Mouse (Mus musculus) liver, embryonic 14.5 days (tissue): ENCODE data around the gene Dnah8. TPM values are rescaled to one million over a fixed set of nuclear protein-coding genes. Genes with fewer than 3 reads are reported as not detected.
A peak's percentile ranks its signal among the peaks of the same experiment; 100 is the strongest.
"Not testable (repeated sequence)": the region's sequence is repeated elsewhere in the genome, so short reads cannot be mapped to it uniquely, and the experiment has no call there.

ENCODE experiments used
- ATAC-seq: fragments of 200-750 bp; cut with Nextera tagmentation; 2 replicates; pipeline ENCODE4 v1.8.0; 2017; ENCODE audit warnings: moderate number of reproducible peaks, mild to moderate bottlenecking, moderate library complexity; ENCODE audit not compliant: insufficient read depth
- DNase-seq, 3 experiments: peaks; one replicate each; pipeline ENCODE4 v3.0.0-alpha.2; 2012 to 2013; ENCODE audit warnings: low read depth in 3 of 3, low spot score in 3 of 3
- H3K27ac ChIP-seq: fragments of 300-500 bp; sonication (generic); 2 replicates; pipeline ENCODE4 v1.5.1; 2014; ENCODE audit warnings: moderate library complexity, mild to moderate bottlenecking, control low read depth, inconsistent platforms
- H3K27me3 ChIP-seq: fragments of 300-500 bp; sonication (generic); 2 replicates; pipeline ENCODE4 v1.6.1; 2014; ENCODE audit warnings: mild to moderate bottlenecking, low read length, moderate library complexity; ENCODE audit not compliant: control insufficient read depth, insufficient read depth
- H3K36me3 ChIP-seq: fragments of 300-500 bp; sonication (generic); replicated peaks from 2 replicates; pipeline ENCODE4 v1.6.1; 2014; ENCODE audit warnings: low read depth; ENCODE audit not compliant: control insufficient read depth, insufficient read depth
- H3K4me1 ChIP-seq, 2 experiments: fragments of 200-500 bp in 1 of 2; fragments of 300-500 bp in 1 of 2; sonication (generic) in 1 of 2; replicated peaks; 2 replicates each; pipeline ENCODE4 v1.6.1; 2012 to 2014; ENCODE audit warnings: antibody characterized with exemption in 1 of 2, inconsistent platforms in 1 of 2, low read length in 1 of 2; ENCODE audit not compliant: control insufficient read depth in 2 of 2, insufficient read depth in 2 of 2
- H3K4me2 ChIP-seq: fragments of 300-500 bp; sonication (generic); 2 replicates; pipeline ENCODE4 v1.6.1; 2014; ENCODE audit warnings: low read depth, mild to moderate bottlenecking, control low read depth, moderate library complexity
- H3K4me3 ChIP-seq, 2 experiments: fragments of 200-500 bp in 1 of 2; fragments of 300-500 bp in 1 of 2; sonication (generic) in 1 of 2; 2 replicates each; pipeline ENCODE4 v1.5.1; 2012 to 2014; ENCODE audit warnings: low read depth in 2 of 2, low read length in 2 of 2, mild to moderate bottlenecking in 2 of 2, control low read depth in 1 of 2, inconsistent platforms in 1 of 2, moderate library complexity in 1 of 2; ENCODE audit not compliant: insufficient read depth in 1 of 2
- H3K9ac ChIP-seq: fragments of 300-500 bp; sonication (generic); replicated peaks from 2 replicates; pipeline ENCODE4 v1.6.1; 2014; ENCODE audit warnings: mild to moderate bottlenecking, control low read depth, moderate library complexity
- H3K9me3 ChIP-seq: fragments of 300-500 bp; sonication (generic); 2 replicates; pipeline ENCODE4 v1.6.1; 2016; ENCODE audit warnings: low read length, mixed read lengths; ENCODE audit not compliant: control insufficient read depth
- CTCF ChIP-seq: IDR thresholded peaks from 2 replicates; pipeline ENCODE4 v1.5.1; 2016; ENCODE audit warnings: antibody characterized with exemption, low read depth, control low read depth
- EP300 ChIP-seq: IDR thresholded peaks from 2 replicates; pipeline ENCODE4 v1.6.1; 2016; ENCODE audit warnings: antibody characterized with exemption, low read depth
- WGBS: fragments of 180-500 bp; shearing (Covaris S2); extraction: QIAGEN DNeasy Blood & Tissue Kit; methylation state at CpG from one replicate; pipeline ENCODE4 v1.1.7; 2014; ENCODE audit not compliant: insufficient replicate concordance; 5-methylcytosine and 5-hydroxymethylcytosine counted together
- polyA plus RNA-seq, 2 experiments: library from polyadenylated mRNA; depleted of rRNA in 1 of 2; stranded (reverse) in 1 of 2; unstranded in 1 of 2; fragments of >200 nt; fragmentation: Nextera tagmentation in 1 of 2; extraction: Ambion mirVana in 1 of 2; gene quantifications; 2 replicates each; pipeline versions ENCODE4 v1.2.1 to v1.2.3; 2012 to 2014

Gene Dnah8
- polyA plus RNA-seq, 2 experiments = 0.83 to 1.8 TPM

GRCm38 (mm10) chr17:30620548-30620947 is 3.6 kb upstream of the Dnah8 start:
- Histone ChIP-seq H3K4me1 (peaks cover 13 to 16% of the 10 kb centered on the region in 2 experiments), H3K27ac (no peak overlapping the region), H3K36me3 (no peaks in the 10 kb centered on the region), H3K27me3 (no peaks in the 10 kb centered on the region), H3K9me3 (no peaks in the 10 kb centered on the region), H3K9ac (no peak overlapping the region), H3K4me3 (no peak overlapping the region), H3K4me2 (no peak overlapping the region)
- no peak for TF ChIP-seq CTCF
- no peak for TF ChIP-seq EP300
- ATAC-seq (no peak), DNase-seq (no peak)
- WGBS = 44% methylated on average over 2 of the region's 2 CpGs

- no peaks in the 10 kb centered on the region for H3K27me3 ChIP-seq
- H3K4me2 ChIP-seq = no peak overlapping the region
- no peak overlapping the region for H3K27ac ChIP-seq
- 61% methylated on average over 4 of the region's 4 CpGs for WGBS
- ATAC-seq = no peak
- no peaks in the 10 kb centered on the region for H3K9me3 ChIP-seq
- no peaks in the 10 kb centered on the region for H3K36me3 ChIP-seq
- no peak for DNase-seq
- no peak overlapping the region for H3K4me3 ChIP-seq
- no peak overlapping the region for H3K9ac ChIP-seq
- H3K4me1 ChIP-seq = peaks cover 5 to 7% of the 10 kb centered on the region in 2 experiments
- TF ChIP-seq CTCF (no peak), EP300 (no peak)
Observed at GRCm38 (mm10) chr17:30621450-30621849, 2.7 kb upstream of the Dnah8 start.

GRCm38 (mm10) chr17:30623200-30623599 is 954 bp upstream of the Dnah8 start:
- ATAC-seq (no peak), DNase-seq (no peak)
- TF ChIP-seq CTCF (no peak), EP300 (no peak)
- Histone ChIP-seq H3K27me3 (no peaks in the 10 kb centered on the region), H3K9me3 (no peaks in the 10 kb centered on the region), H3K9ac (no peak overlapping the region), H3K4me2 (no peak overlapping the region), H3K27ac (no peak overlapping the region), H3K4me1 (no peaks in the 10 kb centered on the region), H3K36me3 (no peaks in the 10 kb centered on the region), H3K4me3 (no peak overlapping the region)
- 55% methylated on average over 3 of the region's 3 CpGs for WGBS

GRCm38 (mm10) chr17:30626719-30627118 is 2.6 kb downstream of the Dnah8 start, which contains the start of gene Glo1:
Glo1 (minus strand) TSS chr17:30626871.
- not testable (repeated sequence) for H3K27ac ChIP-seq, H3K4me1 ChIP-seq, H3K27me3 ChIP-seq, H3K4me2 ChIP-seq, H3K9me3 ChIP-seq, H3K36me3 ChIP-seq, H3K9ac ChIP-seq, H3K4me3 ChIP-seq, DNase-seq
- WGBS = no CpG with 5 or more reads among the region's 20 CpGs
- peak; percentile 68; the same call in 1 of the 2 replicates for ATAC-seq

GRCm38 (mm10) chr17:30635367-30635766 is 11.2 kb downstream of the Dnah8 start:
- Histone ChIP-seq H3K4me1 (peaks cover 0 to 9% of the 10 kb centered on the region in 2 experiments; a peak in 3 of 4 replicates), H3K4me3 (no peak overlapping the region), H3K36me3 (no peaks in the 10 kb centered on the region), H3K27me3 (no peaks in the 10 kb centered on the region), H3K9ac (no peak overlapping the region), H3K9me3 (no peaks in the 10 kb centered on the region), H3K4me2 (no peak overlapping the region), H3K27ac (no peak overlapping the region)
- TF ChIP-seq EP300 (no peak), CTCF (no peak)
- DNase-seq (no peak), ATAC-seq (no peak)
- 46% methylated on average over 17 of the region's 17 CpGs for WGBS
